Mouse (Mus musculus) lung, adult 2 months (tissue): Measurements from ENCODE around the gene Nfkbib.

Source experiments
- CTCF ChIP-seq: fragments of 200-500 bp; IDR thresholded peaks from 2 replicates; pipeline ENCODE4 v1.5.1; 2011; ENCODE audit warnings: mild to moderate bottlenecking, low read length, control low read depth; ENCODE audit not compliant: insufficient read depth
- POLR2A ChIP-seq: fragments of 200-500 bp; IDR thresholded peaks from 2 replicates; pipeline ENCODE4 v1.6.1; 2011; ENCODE audit warnings: low read depth, mild to moderate bottlenecking, control low read depth, low read length, borderline replicate concordance; ENCODE audit errors: extremely low read depth

DNA sequence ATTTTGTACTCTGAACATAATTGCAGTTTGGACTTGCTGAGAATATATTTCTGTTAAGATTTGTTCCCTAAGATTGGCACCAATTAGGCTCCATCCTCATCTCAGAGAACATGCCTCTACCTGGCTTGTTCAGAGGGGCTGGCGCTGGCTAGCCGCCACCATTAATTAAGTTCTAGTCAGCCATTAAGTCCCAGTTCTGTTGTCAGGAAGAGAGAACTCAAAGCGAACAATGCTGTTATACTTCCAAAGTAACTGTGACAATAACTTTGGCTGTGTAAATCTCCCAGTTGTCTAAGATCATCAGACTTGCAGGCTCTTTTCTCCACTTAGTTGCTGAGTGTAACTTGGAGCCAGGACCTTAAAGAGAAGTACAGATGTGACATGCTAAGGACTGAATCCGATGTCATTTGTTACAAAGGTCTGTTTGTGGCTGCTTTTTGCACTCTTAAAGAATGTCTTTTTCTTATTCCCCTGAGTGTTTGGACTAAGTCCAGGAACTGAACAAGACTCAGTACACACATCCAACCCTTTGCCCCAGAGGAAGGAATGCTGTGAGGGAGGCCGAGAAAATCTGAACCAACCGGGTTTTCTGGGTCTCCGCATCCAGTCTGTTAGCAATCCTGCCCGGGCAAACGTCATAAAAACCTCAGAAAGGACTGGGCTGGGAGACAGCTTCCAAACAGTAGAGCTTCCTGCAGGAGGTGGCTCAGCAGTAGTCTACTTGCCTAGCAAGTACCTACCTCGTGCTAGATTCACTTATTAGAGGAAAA is 34.8 kb upstream of the Nfkbib start:
- no peak for TF ChIP-seq CTCF
- no peak for TF ChIP-seq POLR2A
